Mouse (Mus musculus) thymus, adult 2 months (tissue): ENCODE measurements around the gene Slc27a1.

Experiments
- CTCF ChIP-seq: fragments of 200-500 bp; IDR thresholded peaks from 2 replicates; pipeline ENCODE4 v1.5.1; 2012; ENCODE audit warnings: mild to moderate bottlenecking, control low read depth, low read length, moderate library complexity, borderline replicate concordance; ENCODE audit not compliant: control insufficient read depth, poor library complexity, insufficient read depth; ENCODE audit errors: extremely low read depth
- POLR2A ChIP-seq: fragments of 200-500 bp; IDR thresholded peaks from 2 replicates; pipeline ENCODE4 v1.6.1; 2012; ENCODE audit warnings: mild to moderate bottlenecking, low read length, control low read depth, moderate library complexity; ENCODE audit not compliant: control insufficient read depth, poor library complexity, insufficient read depth; ENCODE audit errors: extremely low read depth

- TF ChIP-seq POLR2A (no peak), CTCF (no peak)
These were observed 61.1 kb downstream of the Slc27a1 start for GRCm38 (mm10) chr8:71629781-71630212.
